Comparison of ENCODE assay signal across 10 mouse cellular contexts in genomic region chr11:8706246-8707041, GRCm38 (mm10). TPM values are rescaled to one million over a fixed set of nuclear protein-coding genes. Genes with fewer than 3 reads are reported as not detected.
DNase-seq lines count a peak whose midpoint lies in the region; ATAC-seq and TF ChIP-seq lines count a peak whose summit lies in the region.
"Had no signal": no experiment of that assay in that cellular context is flagged by ENCODE, and none has a peak within 500 bp of the region (broad histone marks: within the 10 kb centered on the region; RNA-seq: fewer than 3 reads in every experiment).

No protein-coding gene starts in this region.

- H3K4me3 ChIP-seq in lung, postnatal 0 days (ENCODE audit: low read depth, low read length) = no peak overlapping the region
- no peak overlapping the region for H3K4me3 ChIP-seq in stomach, embryonic 15.5 days (replicated peaks)

- H3K4me1 ChIP-seq in lung, postnatal 0 days (ENCODE audit: insufficient read depth, low read depth, low read length) = no peaks in the 10 kb centered on the region; the same call in 1 of the 2 replicates
- H3K4me1 ChIP-seq in stomach, embryonic 15.5 days = peaks cover 7% of the 10 kb centered on the region; the same call in 1 of the 2 replicates

- 38% methylated on average over 8 of the region's 8 CpGs for WGBS in lung, postnatal 0 days
- 43% methylated on average over 8 of the region's 8 CpGs for WGBS in stomach, embryonic 15.5 days

- TF ChIP-seq EP300 in lung, postnatal 0 days (IDR thresholded peaks at IDR 0.05) = 0 out of 2 replicates have a peak, but pooled peaks have one; percentile 26

- ATAC-seq in frontal cortex, adult (ENCODE audit: low TSS enrichment) = peak; percentile 62; the same call in 1 of the 2 replicates
- peak; percentile 59 for ATAC-seq in lung, postnatal 0 days
- ATAC-seq in stomach, embryonic 15.5 days (ENCODE audit: insufficient read depth, low FRiP score, low read depth) = peak; percentile 24; the same call in 1 of the 2 replicates

- H3K36me3 ChIP-seq in lung, postnatal 0 days (ENCODE audit: insufficient read depth, low read length) = no peaks in the 10 kb centered on the region
- H3K36me3 ChIP-seq in stomach, embryonic 15.5 days = no peaks in the 10 kb centered on the region

- no peak overlapping the region for H3K4me2 ChIP-seq in lung, postnatal 0 days (replicated peaks; ENCODE audit: low read depth, low read length)
- H3K4me2 ChIP-seq in stomach, embryonic 15.5 days = no peak overlapping the region

- no peak overlapping the region for H3K9ac ChIP-seq in lung, postnatal 0 days (replicated peaks; ENCODE audit: low read depth)
- no peak overlapping the region for H3K9ac ChIP-seq in stomach, embryonic 15.5 days
- H3K9ac ChIP-seq: liver, embryonic 14.5 days had no signal

- H3K27ac ChIP-seq in lung, postnatal 0 days (ENCODE audit: low read length) = peak overlapping the region; percentile 55
- peak overlapping the region; percentile 51; the same call in 1 of the 2 replicates for H3K27ac ChIP-seq in stomach, embryonic 15.5 days
- H3K27ac ChIP-seq: liver, embryonic 14.5 days had no signal

- no peak for DNase-seq in frontal cortex, postnatal 25 days (ENCODE audit: low spot score in 2 of 2)
- DNase-seq in lung, postnatal 0 days (ENCODE audit: low spot score) = peak; percentile 67
- no peak for DNase-seq in lung, adult 18-20 months
- peak; percentile 48 to 62 for DNase-seq in heart, adult 9 months (ENCODE audit: low spot score in 2 of 2)
- no peak for DNase-seq in embryo, embryonic 9.5 days (ENCODE audit: extremely low spot score)
- DNase-seq in T-cell, adult 2 months (ENCODE audit: low spot score) = no peak
- DNase-seq: thymus, postnatal 36 days had no signal

- H3K9me3 ChIP-seq in lung, postnatal 0 days (ENCODE audit: low read length) = no peaks in the 10 kb centered on the region
- no peaks in the 10 kb centered on the region for H3K9me3 ChIP-seq in stomach, embryonic 15.5 days

- H3K27me3 ChIP-seq in lung, postnatal 0 days (replicated peaks; ENCODE audit: insufficient read depth, low read length) = no peaks in the 10 kb centered on the region
- no peaks in the 10 kb centered on the region for H3K27me3 ChIP-seq in stomach, embryonic 15.5 days (replicated peaks)

- TF ChIP-seq CTCF in lung, postnatal 0 days (IDR thresholded peaks at IDR 0.05) = no peak

RNA-seq across cellular contexts. Expression of gene Tns3, which starts 42.1 kb away (rescaled TPM):
- polyA plus RNA-seq in lung, postnatal 0 days (2015; fragmentation: Nextera tagmentation; extraction: Ambion mirVana) = 34.9 and 37.5 TPM in 2 replicates
- polyA plus RNA-seq in stomach, embryonic 15.5 days (2015; fragmentation: Nextera tagmentation; extraction: Ambion mirVana) = 26.9 and 28.9 TPM in 2 replicates

Comparison
In these comparisons a context has a peak if more than half of its experiments do, and no peak if none do; other contexts are left out.
1. DNase-seq: peak in lung, postnatal 0 days (single experiment) and heart, adult 9 months (2 of 2); none in frontal cortex, postnatal 25 days (0 of 2), lung, adult 18-20 months (0 of 2), embryo, embryonic 9.5 days (single experiment) and T-cell, adult 2 months (single experiment).
2. Peak in every context shown above with its lines, with median percentiles within 50 percentile points of each other: ATAC-seq.